Mouse (Mus musculus) CD8-positive naive resting alpha-beta T cell, adult 57 days (primary cell): ENCODE results near the gene Strip2. TPM values are rescaled to one million over a fixed set of nuclear protein-coding genes. Genes with fewer than 3 reads are reported as not detected.

Experiments
- total RNA-seq: library from RNA; stranded (reverse); gene quantifications from one replicate; pipeline ENCODE4 v1.2.4, GENCODE M21; 2023

The Strip2 gene
- 0.40 TPM for total RNA-seq

GRCm38 (mm10) chr6:29916530-29917382 lies at the start of gene Strip2:
Gene Strip2 (plus strand): TSS chr6:29917012.

Other genes with a start within 250 kb of the Strip2 start
- 0.77 TPM for gene Tspan33, start 222.8 kb upstream of the Strip2 start, total RNA-seq
- gene Smo, start 181.5 kb upstream of the Strip2 start, total RNA-seq = 0.55 TPM
- 54.6 TPM for gene Ahcyl2, start 149.0 kb upstream of the Strip2 start, total RNA-seq
- gene Nrf1, start 131.0 kb downstream of the Strip2 start, total RNA-seq = 73.9 TPM